Mouse (Mus musculus): ENCODE measurements around the gene Mdh1.

The Mdh1 gene

GRCm38 (mm10) chr11:21571700-21572381 lies at the start of gene Mdh1, which contains the start of gene Wdpcp:
TSS of gene Mdh1 (minus strand) at chr11:21572367.
TSS of gene Wdpcp (plus strand) at chr11:21572235.
- DNase-seq (ENCODE audit: low spot score) = peak; percentile 98

GRCm38 (mm10) chr11:21615915-21616314 lies 43.7 kb upstream of the Mdh1 start:
- DNase-seq (ENCODE audit: low spot score) = peak; percentile 21

- DNase-seq (ENCODE audit: low spot score) = peak; percentile 40
Measured at GRCm38 (mm10) chr11:21602497-21602896, 30.3 kb upstream of the Mdh1 start.

GRCm38 (mm10) chr11:21583286-21583685 lies 11.1 kb upstream of the Mdh1 start:
- DNase-seq (ENCODE audit: low spot score) = no peak

GRCm38 (mm10) chr11:21581472-21581871 lies 9.3 kb upstream of the Mdh1 start:
- peak; percentile 24 for DNase-seq (ENCODE audit: low spot score)

- peak; percentile 76 for DNase-seq (ENCODE audit: low spot score)
Measured at GRCm38 (mm10) chr11:21570973-21571372, 1.2 kb downstream of the Mdh1 start.

GRCm38 (mm10) chr11:21570109-21570474 lies 2.1 kb downstream of the Mdh1 start:
- peak; percentile 67 for DNase-seq (ENCODE audit: low spot score)

- peak; percentile 93 for DNase-seq (ENCODE audit: low spot score)
Measured at GRCm38 (mm10) chr11:21569456-21570108, 2.6 kb downstream of the Mdh1 start.

- DNase-seq (ENCODE audit: low spot score) = no peak
Measured at GRCm38 (mm10) chr11:21569002-21569401, 3.2 kb downstream of the Mdh1 start.

- DNase-seq (ENCODE audit: low spot score) = peak; percentile 26
Measured at GRCm38 (mm10) chr11:21567733-21568132, 4.4 kb downstream of the Mdh1 start.

- DNase-seq (ENCODE audit: low spot score) = peak; percentile 21
Measured at GRCm38 (mm10) chr11:21566934-21567333, 5.2 kb downstream of the Mdh1 start.

GRCm38 (mm10) chr11:21564681-21565405 lies 7.3 kb downstream of the Mdh1 start:
- peak; percentile 9 for DNase-seq (ENCODE audit: low spot score)

GRCm38 (mm10) chr11:21563617-21564325 lies 8.4 kb downstream of the Mdh1 start:
- peak; percentile 87 for DNase-seq (ENCODE audit: low spot score)

- DNase-seq (ENCODE audit: low spot score) = peak; percentile 98
Measured at GRCm38 (mm10) chr11:21561347-21561746, 10.8 kb downstream of the Mdh1 start.

GRCm38 (mm10) chr11:21559727-21560126 lies 12.4 kb downstream of the Mdh1 start:
- DNase-seq (ENCODE audit: low spot score) = no peak

- DNase-seq (ENCODE audit: low spot score) = no peak
Measured at GRCm38 (mm10) chr11:21552049-21552448, 20.1 kb downstream of the Mdh1 start.

- peak; percentile 46 for DNase-seq (ENCODE audit: low spot score)
Measured at GRCm38 (mm10) chr11:21550222-21551173, 21.7 kb downstream of the Mdh1 start.

- peak; percentile 78 for DNase-seq (ENCODE audit: low spot score)
Measured at GRCm38 (mm10) chr11:21549754-21550153, 22.4 kb downstream of the Mdh1 start.

GRCm38 (mm10) chr11:21549052-21549451 lies 23.1 kb downstream of the Mdh1 start:
- no peak for DNase-seq (ENCODE audit: low spot score)

- no peak for DNase-seq (ENCODE audit: low spot score)
Measured at GRCm38 (mm10) chr11:21547518-21547917, 24.6 kb downstream of the Mdh1 start.

- DNase-seq (ENCODE audit: low spot score) = peak; percentile 90
Measured at GRCm38 (mm10) chr11:21546671-21547070, 25.5 kb downstream of the Mdh1 start.

All from adipocyte (in vitro differentiated cells).